ENCODE assay signal across 11 mouse cellular contexts in genomic region chr11:35933402-35934085, GRCm38 (mm10). TPM values are rescaled to one million over a fixed set of nuclear protein-coding genes. Genes with fewer than 3 reads are reported as not detected.
DNase-seq lines count a peak whose midpoint lies in the region; ATAC-seq and TF ChIP-seq lines count a peak whose summit lies in the region.
"Had no signal": no experiment of that assay in that cellular context is flagged by ENCODE, and none has a peak within 500 bp of the region (broad histone marks: within the 10 kb centered on the region; RNA-seq: fewer than 3 reads in every experiment).

No protein-coding gene starts in this region.

- DNase-seq in intestine, embryonic 14.5 days (ENCODE audit: low spot score), result no peak
- peak; percentile 83 for DNase-seq in R1 (ENCODE audit: low read depth, low spot score)
- DNase-seq in midbrain, embryonic 11.5 days (ENCODE audit: low spot score, missing footprints), result peak; percentile 93
- no peak for DNase-seq in thymus, postnatal 10 days (ENCODE audit: low spot score in 2 of 2)
- no peak for DNase-seq in heart, adult 8-10 months (ENCODE audit: low spot score)
- DNase-seq in gastrocnemius, postnatal 14 days, result no peak
- DNase-seq: liver, postnatal 0 days had no signal

- no peaks in the 10 kb centered on the region for H3K36me3 ChIP-seq in intestine, embryonic 14.5 days (ENCODE audit: control insufficient read depth, insufficient read depth, low read length)
- H3K36me3 ChIP-seq in intestine, postnatal 0 days (ENCODE audit: control insufficient read depth, insufficient read depth), result no peaks in the 10 kb centered on the region
- no peaks in the 10 kb centered on the region for H3K36me3 ChIP-seq in forebrain, embryonic 15.5 days
- H3K36me3 ChIP-seq in midbrain, embryonic 11.5 days (ENCODE audit: control insufficient read depth, insufficient read depth, low read length), result no peaks in the 10 kb centered on the region
- H3K36me3 ChIP-seq: heart, embryonic 15.5 days; stomach, embryonic 15.5 days had no signal

- no peak overlapping the region for H3K4me3 ChIP-seq in intestine, embryonic 14.5 days (ENCODE audit: low read depth, low read length)
- H3K4me3 ChIP-seq in intestine, postnatal 0 days (ENCODE audit: low read depth, low read length), result no peak overlapping the region
- H3K4me3 ChIP-seq in forebrain, embryonic 15.5 days, result no peak overlapping the region
- H3K4me3 ChIP-seq in midbrain, embryonic 11.5 days (ENCODE audit: low read depth, low read length), result no peak overlapping the region
- H3K4me3 ChIP-seq: heart, embryonic 15.5 days; stomach, embryonic 15.5 days had no signal

- no peaks in the 10 kb centered on the region for H3K27me3 ChIP-seq in intestine, embryonic 14.5 days (replicated peaks; ENCODE audit: control insufficient read depth, insufficient read depth, low read length)
- no peaks in the 10 kb centered on the region for H3K27me3 ChIP-seq in intestine, postnatal 0 days (replicated peaks; ENCODE audit: control insufficient read depth, insufficient read depth, low read length)
- no peaks in the 10 kb centered on the region for H3K27me3 ChIP-seq in forebrain, embryonic 15.5 days
- H3K27me3 ChIP-seq in midbrain, embryonic 11.5 days (ENCODE audit: control insufficient read depth, insufficient read depth, low read length), result no peaks in the 10 kb centered on the region
- H3K27me3 ChIP-seq: heart, embryonic 15.5 days; stomach, embryonic 15.5 days had no signal

- H3K4me1 ChIP-seq in intestine, embryonic 14.5 days (replicated peaks; ENCODE audit: control insufficient read depth, insufficient read depth, low read length), result no peaks in the 10 kb centered on the region; the same call in 1 of the 2 replicates
- no peaks in the 10 kb centered on the region for H3K4me1 ChIP-seq in intestine, postnatal 0 days (replicated peaks; ENCODE audit: control insufficient read depth, insufficient read depth, low read length)
- peaks cover 36% of the 10 kb centered on the region for H3K4me1 ChIP-seq in forebrain, embryonic 15.5 days
- peaks cover 17% of the 10 kb centered on the region for H3K4me1 ChIP-seq in midbrain, embryonic 11.5 days (ENCODE audit: control insufficient read depth, insufficient read depth, low read length)

- H3K27ac ChIP-seq in intestine, embryonic 14.5 days (ENCODE audit: low read depth), result no peak overlapping the region
- H3K27ac ChIP-seq in intestine, postnatal 0 days (ENCODE audit: low read depth, low read length), result no peak overlapping the region
- peak overlapping the region; percentile 28; the same call in 1 of the 2 replicates for H3K27ac ChIP-seq in forebrain, embryonic 15.5 days (replicated peaks)
- H3K27ac ChIP-seq in midbrain, embryonic 11.5 days (ENCODE audit: low read depth, low read length), result peak overlapping the region; percentile 49; the same call in 1 of the 2 replicates
- H3K27ac ChIP-seq: heart, embryonic 15.5 days; stomach, embryonic 15.5 days had no signal

- ATAC-seq in intestine, embryonic 14.5 days (replicated peaks; ENCODE audit: low FRiP score, low TSS enrichment, low read depth), result 0 out of 2 replicates have a peak, but pooled peaks have one; percentile 28
- no peak for ATAC-seq in intestine, postnatal 0 days
- ATAC-seq in forebrain, embryonic 15.5 days (replicated peaks), result peak; percentile 68
- ATAC-seq in midbrain, embryonic 11.5 days (ENCODE audit: low FRiP score), result peak; percentile 86
- ATAC-seq: liver, postnatal 0 days had no signal

- no peaks in the 10 kb centered on the region for H3K9me3 ChIP-seq in intestine, embryonic 14.5 days (ENCODE audit: control insufficient read depth, low read length)
- H3K9me3 ChIP-seq in intestine, postnatal 0 days (ENCODE audit: control insufficient read depth), result no peaks in the 10 kb centered on the region
- no peaks in the 10 kb centered on the region for H3K9me3 ChIP-seq in forebrain, embryonic 15.5 days
- no peaks in the 10 kb centered on the region for H3K9me3 ChIP-seq in midbrain, embryonic 11.5 days (ENCODE audit: control insufficient read depth, low read length)
- H3K9me3 ChIP-seq: heart, embryonic 15.5 days; stomach, embryonic 15.5 days had no signal

- no peak overlapping the region for H3K4me2 ChIP-seq in intestine, embryonic 14.5 days (ENCODE audit: low read length)
- H3K4me2 ChIP-seq in intestine, postnatal 0 days (replicated peaks; ENCODE audit: low read depth), result no peak overlapping the region
- H3K4me2 ChIP-seq in forebrain, embryonic 15.5 days (replicated peaks), result peak overlapping the region; percentile 5; the same call in 1 of the 2 replicates
- H3K4me2 ChIP-seq in midbrain, embryonic 11.5 days, result peak overlapping the region; percentile 26
- H3K4me2 ChIP-seq: heart, embryonic 15.5 days; stomach, embryonic 15.5 days had no signal

- no peak for TF ChIP-seq CTCF in intestine, postnatal 0 days (IDR thresholded peaks at IDR 0.05; ENCODE audit: low read depth)

- H3K9ac ChIP-seq in intestine, embryonic 14.5 days (ENCODE audit: low read length), result no peak overlapping the region
- H3K9ac ChIP-seq in intestine, postnatal 0 days (ENCODE audit: low read depth, low read length), result no peak overlapping the region
- no peak overlapping the region for H3K9ac ChIP-seq in forebrain, embryonic 15.5 days (replicated peaks)
- peak overlapping the region; percentile 39; the same call in 1 of the 2 replicates for H3K9ac ChIP-seq in midbrain, embryonic 11.5 days (ENCODE audit: low read length)
- H3K9ac ChIP-seq: heart, embryonic 15.5 days; liver, postnatal 0 days; stomach, embryonic 15.5 days had no signal

- intact Hi-C loops in gastrocnemius, postnatal 14 days (cut with DNase I; ENCODE audit: low total_unique reads), result no loop called here

- WGBS in intestine, embryonic 14.5 days, result 29% methylated on average over 14 of the region's 14 CpGs
- WGBS in intestine, postnatal 0 days, result 38% methylated on average over 14 of the region's 14 CpGs
- WGBS in forebrain, embryonic 15.5 days, result 5% methylated on average over 14 of the region's 14 CpGs
- 4% methylated on average over 14 of the region's 14 CpGs for WGBS in midbrain, embryonic 11.5 days

RNA-seq across cellular contexts. Expression of gene Wwc1, which starts 46.8 kb away (rescaled TPM):
- 9.3 and 12.4 TPM in 2 replicates for polyA plus RNA-seq in intestine, embryonic 14.5 days (2014; fragmentation: Nextera tagmentation; extraction: Ambion mirVana)
- 16.1 and 18.8 TPM in 2 replicates for polyA plus RNA-seq in intestine, postnatal 0 days (2015; fragmentation: Nextera tagmentation; extraction: Ambion mirVana)
- polyA plus RNA-seq in forebrain, embryonic 15.5 days (2015; fragmentation: Nextera tagmentation; extraction: Ambion mirVana), result 15.6 and 22.2 TPM in 2 replicates
- 6.4 and 8.5 TPM in 2 replicates for polyA plus RNA-seq in midbrain, embryonic 11.5 days (2014; fragmentation: Nextera tagmentation; extraction: Ambion mirVana)
- 1 to 10 TPM in 3 of 4 experiments, under 1 TPM in 1; 0.92 to 2.2 (median 1.6) TPM for total RNA-seq in heart, adult 8-10 months (2022)
- under 1 TPM; 0.23 to 0.55 TPM for total RNA-seq in gastrocnemius, postnatal 14 days (2021)

Comparison
In these comparisons a context has a peak if more than half of its experiments do, and no peak if none do; other contexts are left out.
1. DNase-seq: peak in R1 (single experiment) and midbrain, embryonic 11.5 days (single experiment); none in intestine, embryonic 14.5 days (single experiment), thymus, postnatal 10 days (0 of 2), heart, adult 8-10 months (single experiment) and gastrocnemius, postnatal 14 days (single experiment).
2. H3K27ac ChIP-seq: peak in forebrain, embryonic 15.5 days (single experiment) and midbrain, embryonic 11.5 days (single experiment); none in intestine, embryonic 14.5 days (single experiment) and intestine, postnatal 0 days (single experiment).
3. H3K4me2 ChIP-seq: peak in forebrain, embryonic 15.5 days (single experiment) and midbrain, embryonic 11.5 days (single experiment); none in intestine, embryonic 14.5 days (single experiment) and intestine, postnatal 0 days (single experiment).